In genomic region chr5:92112585-92112984, GRCm38 (mm10) we compare ENCODE assay signal across 7 mouse cellular contexts. TPM values are rescaled to one million over a fixed set of nuclear protein-coding genes. Genes with fewer than 3 reads are reported as not detected.
DNase-seq lines count a peak whose midpoint lies in the region.

No protein-coding gene starts in this region.

- peaks cover 10% of the 10 kb centered on the region for H3K4me1 ChIP-seq in midbrain, embryonic 10.5 days

- no peak overlapping the region for H3K27ac ChIP-seq in midbrain, embryonic 10.5 days (replicated peaks)

- peak overlapping the region; percentile 41 for H3K4me3 ChIP-seq in midbrain, embryonic 10.5 days

- no peaks in the 10 kb centered on the region for H3K9me3 ChIP-seq in midbrain, embryonic 10.5 days (replicated peaks)

- intact Hi-C loops in heart, postnatal 36 days (cut with DNase I), result loop anchor here (10.0 kb wide), 1 partner anchor 598 kb away; the partner anchor contains the start of gene Parm1

- peaks cover 3% of the 10 kb centered on the region; the same call in 1 of the 2 replicates for H3K27me3 ChIP-seq in midbrain, embryonic 10.5 days (ENCODE audit: low read depth, poor library complexity, severe bottlenecking)

- H3K36me3 ChIP-seq in midbrain, embryonic 10.5 days, result no peaks in the 10 kb centered on the region

- DNase-seq in ES-CJ7 (ENCODE audit: low read depth, low spot score) (peak; percentile 99), WW6 (ENCODE audit: low read depth, low spot score) (peak; percentile 85)
- DNase-seq in heart, postnatal 36 days, result peak; percentile 9 to 32
- peak; percentile 23 for DNase-seq in midbrain, embryonic 10.5 days (ENCODE audit: low spot score)
- no peak for DNase-seq in right cerebral cortex, adult 2 months (ENCODE audit: low spot score in 2 of 2)
- no peak for DNase-seq in adrenal gland, postnatal 36 days
- no peak for DNase-seq in urinary bladder, postnatal 4 days (ENCODE audit: low spot score in 2 of 2)

- WGBS in midbrain, embryonic 10.5 days, result 2% methylated on average over 10 of the region's 10 CpGs

RNA-seq across cellular contexts. Expression of gene Uso1, which starts 25.2 kb away (rescaled TPM):
- total RNA-seq in heart, postnatal 36 days (2021), result 10 to 100 TPM; 38.7 to 40.2 TPM
- 38.7 and 39.0 TPM in 2 replicates for polyA plus RNA-seq in midbrain, embryonic 10.5 days (2016; fragmentation: Nextera tagmentation; extraction: Ambion mirVana)
- total RNA-seq in adrenal gland, postnatal 36 days (2021), result 100 to 1,000 TPM in 1 of 2 experiments, 10 to 100 TPM in 1; 93.3 to 104 TPM

RNA-seq across cellular contexts. Expression of gene G3bp2, which starts 29.1 kb away (rescaled TPM):
- 10 to 100 TPM; 59.1 to 61.2 TPM for total RNA-seq in heart, postnatal 36 days (2021)
- 273 and 281 TPM in 2 replicates for polyA plus RNA-seq in midbrain, embryonic 10.5 days (2016; fragmentation: Nextera tagmentation; extraction: Ambion mirVana)
- total RNA-seq in adrenal gland, postnatal 36 days (2021), result 100 to 1,000 TPM; 139 to 142 TPM

Comparison
In these comparisons a context has a peak if more than half of its experiments do, and no peak if none do; other contexts are left out.
1. DNase-seq: peak in ES-CJ7 (single experiment), WW6 (single experiment), heart, postnatal 36 days (2 of 2) and midbrain, embryonic 10.5 days (single experiment); none in right cerebral cortex, adult 2 months (0 of 2), adrenal gland, postnatal 36 days (0 of 2) and urinary bladder, postnatal 4 days (0 of 2).